Mouse (Mus musculus) megakaryocyte, embryonic 14.5 days (primary cell): ENCODE data around the gene Cdkn2d. TPM values are rescaled to one million over a fixed set of nuclear protein-coding genes. Genes with fewer than 3 reads are reported as not detected.
"Not testable (repeated sequence)": the region's sequence is repeated elsewhere in the genome, so short reads cannot be mapped to it uniquely, and the experiment has no call there.

Source experiments
- H3K27me3 ChIP-seq: replicated peaks from 2 replicates; pipeline ENCODE3; 2012; ENCODE audit warnings: inconsistent platforms
- H3K36me3 ChIP-seq: replicated peaks from 2 replicates; pipeline ENCODE3; 2012; ENCODE audit warnings: low read length, inconsistent platforms, mixed read lengths
- H3K4me1 ChIP-seq: 2 replicates; pipeline ENCODE4 v1.6.1; 2012; ENCODE audit warnings: inconsistent platforms
- H3K4me3 ChIP-seq: replicated peaks from 2 replicates; pipeline ENCODE3; 2012; ENCODE audit warnings: moderate library complexity, mild to moderate bottlenecking, inconsistent platforms
- H3K9me3 ChIP-seq: 2 replicates; pipeline ENCODE4 v1.6.1; 2012; ENCODE audit warnings: inconsistent platforms
- FLI1 ChIP-seq: IDR thresholded peaks from 2 replicates; pipeline ENCODE4 v1.6.1; 2012; ENCODE audit warnings: low read length, inconsistent platforms, mixed read lengths
- GATA1 ChIP-seq: IDR thresholded peaks from 3 replicates; pipeline ENCODE4 v1.6.1; 2012; ENCODE audit warnings: mixed read lengths, low read length, inconsistent platforms, borderline replicate concordance
- polyA plus RNA-seq: library from polyadenylated mRNA; stranded (reverse); fragments of >175 nt; gene quantifications from 2 replicates; pipeline ENCODE4 v1.2.3, GENCODE M21; 2012; ENCODE audit warnings: low replicate concordance; ENCODE audit not compliant: insufficient read depth

Gene Cdkn2d
- polyA plus RNA-seq, 1 experiment: 248 TPM

DNA sequence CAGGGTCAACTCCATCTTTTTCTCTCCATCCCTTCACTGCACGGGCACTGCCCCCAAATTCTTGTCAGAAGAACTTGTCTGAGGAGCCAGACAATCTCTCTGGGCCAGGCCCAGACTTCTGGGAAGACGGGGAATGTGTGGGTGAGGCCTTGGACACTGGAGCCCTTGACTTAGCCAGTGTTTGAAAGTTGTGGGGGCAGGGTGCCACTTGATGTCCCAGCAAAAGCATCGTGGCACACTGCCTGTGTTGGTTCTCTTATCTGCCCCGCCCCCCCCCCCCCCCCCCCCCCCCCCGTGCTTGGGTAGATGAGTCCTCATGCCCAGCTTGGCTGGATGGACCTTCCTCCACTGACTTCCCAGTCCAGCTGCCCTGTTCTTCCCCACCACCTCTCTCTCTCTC is 37.8 kb upstream of the Cdkn2d start:
- no peaks in the 10 kb centered on the region for H3K27me3 ChIP-seq
- no peak for TF ChIP-seq FLI1
- TF ChIP-seq GATA1: no peak
- H3K4me1 ChIP-seq: peaks cover 87% of the 10 kb centered on the region
- H3K9me3 ChIP-seq: no peaks in the 10 kb centered on the region
- H3K4me3 ChIP-seq: peak overlapping the region; percentile 50
- peaks cover 48% of the 10 kb centered on the region for H3K36me3 ChIP-seq

DNA sequence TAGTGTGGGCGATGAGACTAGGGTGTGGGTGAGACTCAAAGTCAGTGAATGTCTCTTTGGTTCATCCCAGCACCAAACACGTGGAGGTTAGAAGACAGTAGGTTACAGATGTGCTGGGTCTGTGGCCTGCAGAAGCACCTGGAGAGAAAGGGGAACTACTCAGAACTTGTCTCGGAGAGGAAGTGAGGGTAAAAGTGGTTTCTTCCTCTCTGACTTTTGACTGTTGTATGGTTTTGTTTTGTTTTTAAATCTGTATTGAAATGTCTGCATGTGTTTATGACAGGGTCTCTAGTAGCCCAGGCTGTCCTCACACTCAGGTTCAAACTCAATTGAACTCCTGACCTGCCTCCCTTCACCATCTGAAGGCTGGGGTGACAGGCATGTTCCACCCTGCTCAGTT is 36.8 kb upstream of the Cdkn2d start:
- Histone ChIP-seq H3K4me1 (peaks cover 87% of the 10 kb centered on the region), H3K27me3 (no peaks in the 10 kb centered on the region), H3K36me3 (peaks cover 44% of the 10 kb centered on the region), H3K9me3 (no peaks in the 10 kb centered on the region), H3K4me3 (peak overlapping the region; percentile 65)
- TF ChIP-seq FLI1 (no peak), GATA1 (no peak)

DNA sequence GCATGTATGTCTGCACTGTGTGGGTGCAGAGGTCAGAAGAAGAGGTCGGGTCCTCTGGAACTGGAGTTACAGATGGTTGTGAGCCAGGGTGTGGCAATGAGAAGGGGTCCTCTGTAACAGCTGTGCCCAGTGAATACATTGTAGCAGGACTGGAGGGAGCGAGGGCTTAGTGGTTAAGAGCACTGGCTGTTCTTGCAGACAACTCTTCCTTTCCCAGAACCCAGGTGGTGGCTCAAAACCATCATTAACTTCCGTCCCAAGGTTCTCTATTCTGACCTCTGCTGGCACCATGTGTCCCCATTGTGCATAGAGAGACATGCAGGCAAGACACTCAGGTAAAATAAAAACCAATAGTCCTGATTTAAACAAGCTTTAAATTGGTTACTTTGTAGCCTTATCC is 36.4 kb upstream of the Cdkn2d start:
- H3K4me3 ChIP-seq: no peak overlapping the region
- peaks cover 44% of the 10 kb centered on the region for H3K36me3 ChIP-seq
- H3K4me1 ChIP-seq: peaks cover 85% of the 10 kb centered on the region
- H3K9me3 ChIP-seq: no peaks in the 10 kb centered on the region
- TF ChIP-seq FLI1: no peak
- TF ChIP-seq GATA1: no peak
- H3K27me3 ChIP-seq: no peaks in the 10 kb centered on the region

GRCm38 (mm10) chr9:21324269-21324668 is 33.1 kb upstream of the Cdkn2d start:
- Histone ChIP-seq H3K9me3 (no peaks in the 10 kb centered on the region), H3K4me1 (peaks cover 76% of the 10 kb centered on the region), H3K4me3 (peak overlapping the region; percentile 83), H3K36me3 (peaks cover 33% of the 10 kb centered on the region), H3K27me3 (no peaks in the 10 kb centered on the region)
- TF ChIP-seq GATA1 (peak; percentile 87), FLI1 (peak; percentile 79)

- not testable (repeated sequence) for H3K27me3 ChIP-seq, H3K9me3 ChIP-seq
- Histone ChIP-seq H3K4me1 (peaks cover 71% of the 10 kb centered on the region), H3K4me3 (peak overlapping the region; percentile 98), H3K36me3 (peaks cover 26% of the 10 kb centered on the region)
Measured at GRCm38 (mm10) chr9:21322917-21323297, 31.7 kb upstream of the Cdkn2d start.

DNA sequence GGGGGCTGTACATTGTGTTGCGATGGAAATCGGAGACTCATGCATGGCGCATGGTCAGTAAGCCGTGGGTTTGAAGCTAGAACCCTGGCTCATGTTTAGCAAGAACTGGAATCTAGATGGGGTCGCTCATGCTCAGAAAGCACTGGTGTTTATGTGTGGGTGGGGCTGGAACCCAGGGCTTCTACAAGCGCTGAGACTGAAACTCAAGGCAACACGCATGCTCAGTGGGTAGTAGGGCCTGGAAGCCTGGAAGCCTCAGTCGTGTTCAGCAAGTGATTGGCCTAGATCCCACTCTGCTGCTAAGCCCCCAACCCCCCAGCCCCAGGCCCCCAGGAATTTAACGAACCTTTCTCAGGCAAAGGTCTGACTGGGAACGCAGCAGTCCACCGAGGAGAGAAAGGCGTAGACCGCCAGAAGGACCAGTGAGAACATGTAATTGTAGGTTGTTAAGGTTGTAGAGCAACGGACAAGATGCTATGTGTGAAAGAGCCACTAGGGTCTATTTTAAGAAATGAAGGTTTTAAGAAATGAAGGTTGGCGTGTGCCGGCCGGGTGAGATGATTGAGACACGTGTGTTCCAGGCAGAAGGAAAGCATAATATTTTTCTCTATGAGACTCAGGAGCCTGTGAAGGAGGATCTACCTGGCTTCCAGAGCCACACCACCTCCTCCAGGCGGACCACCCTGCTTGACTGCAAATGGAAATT is 31.2 kb upstream of the Cdkn2d start:
- Histone ChIP-seq H3K9me3 (no peaks in the 10 kb centered on the region), H3K4me1 (peaks cover 66% of the 10 kb centered on the region), H3K27me3 (no peaks in the 10 kb centered on the region), H3K36me3 (peaks cover 23% of the 10 kb centered on the region), H3K4me3 (peak overlapping the region; percentile 98)
- TF ChIP-seq GATA1: no peak
- no peak for TF ChIP-seq FLI1

- TF ChIP-seq GATA1 (no peak), FLI1 (no peak)
- H3K36me3 ChIP-seq: peaks cover 21% of the 10 kb centered on the region
Measured at GRCm38 (mm10) chr9:21321513-21321835, 30.3 kb upstream of the Cdkn2d start.

GRCm38 (mm10) chr9:21320619-21321512 is 29.7 kb upstream of the Cdkn2d start, which contains the start of gene Slc44a2:
Slc44a2 (plus strand) TSS chr9:21320698.
- H3K4me1 ChIP-seq: peaks cover 62% of the 10 kb centered on the region
- H3K27me3 ChIP-seq: no peaks in the 10 kb centered on the region
- peaks cover 17% of the 10 kb centered on the region for H3K36me3 ChIP-seq
- peak within 1 kb of the TSS; percentile 98 for H3K4me3 ChIP-seq
- no peaks in the 10 kb centered on the region for H3K9me3 ChIP-seq
- no peak for TF ChIP-seq GATA1
- no peak for TF ChIP-seq FLI1

More at GRCm38 (mm10) chr9:21321513-21321835, 30.3 kb upstream of the Cdkn2d start:
- Histone ChIP-seq H3K4me1 (peaks cover 66% of the 10 kb centered on the region), H3K9me3 (no peaks in the 10 kb centered on the region), H3K4me3 (peak overlapping the region; percentile 98), H3K27me3 (no peaks in the 10 kb centered on the region)

- Histone ChIP-seq H3K36me3 (peaks cover 12% of the 10 kb centered on the region), H3K9me3 (no peaks in the 10 kb centered on the region), H3K4me1 (peaks cover 63% of the 10 kb centered on the region), H3K27me3 (no peaks in the 10 kb centered on the region), H3K4me3 (peak overlapping the region; percentile 98)
- TF ChIP-seq FLI1: no peak
- TF ChIP-seq GATA1: no peak
Measured at GRCm38 (mm10) chr9:21320280-21320618, 29.0 kb upstream of the Cdkn2d start.

DNA sequence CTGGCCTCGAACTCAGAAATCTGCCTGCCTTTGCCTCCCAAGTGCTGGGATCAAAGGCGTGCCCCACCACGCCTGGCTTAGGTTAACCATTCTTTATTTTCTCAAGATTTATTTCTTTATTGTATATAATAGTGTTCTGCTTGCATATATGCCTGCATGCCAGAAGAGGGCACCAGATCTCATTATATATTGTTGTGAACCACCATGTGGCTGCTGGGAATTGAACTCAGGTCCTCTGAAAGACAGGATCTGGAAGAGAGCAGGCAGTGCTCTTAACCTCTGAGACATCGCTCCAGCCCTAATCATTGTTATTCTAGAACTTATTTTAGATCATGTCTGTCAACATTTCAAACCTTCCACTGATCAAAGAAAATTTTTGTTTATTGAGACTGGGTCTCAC is 28.3 kb upstream of the Cdkn2d start:
- TF ChIP-seq FLI1: no peak
- TF ChIP-seq GATA1: no peak
- Histone ChIP-seq H3K9me3 (no peaks in the 10 kb centered on the region), H3K4me3 (no peak overlapping the region)

More for the DNA sequence above, 28.3 kb upstream of the Cdkn2d start:
- Histone ChIP-seq H3K27me3 (no peaks in the 10 kb centered on the region), H3K4me1 (peaks cover 63% of the 10 kb centered on the region), H3K36me3 (peaks cover 7% of the 10 kb centered on the region)
